Mouse (Mus musculus) brain, embryonic 14.5 days (tissue): ENCODE measurements around the gene Scamp5. TPM values are rescaled to one million over a fixed set of nuclear protein-coding genes. Genes with fewer than 3 reads are reported as not detected.
A peak's percentile ranks its signal among the peaks of the same experiment; 100 is the strongest.
"Not testable (repeated sequence)": the region's sequence is repeated elsewhere in the genome, so short reads cannot be mapped to it uniquely, and the experiment has no call there.

ENCODE experiments used
- DNase-seq: peaks from one replicate; pipeline ENCODE4 v3.0.0-alpha.2; 2011; ENCODE audit warnings: low read depth
- CTCF ChIP-seq: fragments of 200-500 bp; IDR thresholded peaks from 2 replicates; pipeline ENCODE4 v1.5.1; 2012; ENCODE audit warnings: inconsistent platforms, mild to moderate bottlenecking, moderate library complexity, borderline replicate concordance; ENCODE audit not compliant: insufficient read depth, insufficient read length; ENCODE audit errors: extremely low read depth
- POLR2A ChIP-seq: fragments of 200-500 bp; IDR thresholded peaks from 2 replicates; pipeline ENCODE4 v1.6.1; 2012; ENCODE audit warnings: mild to moderate bottlenecking, inconsistent platforms, borderline replicate concordance; ENCODE audit not compliant: poor library complexity, insufficient read depth, insufficient read length, severe bottlenecking; ENCODE audit errors: extremely low read depth
- polyA plus RNA-seq: library from polyadenylated mRNA; depleted of rRNA; stranded (reverse); fragments of >200 nt; gene quantifications from 2 replicates; pipeline ENCODE4 v1.2.3, GENCODE M21; 2012

The Scamp5 gene
- polyA plus RNA-seq, 1 experiment: 222 TPM

DNA sequence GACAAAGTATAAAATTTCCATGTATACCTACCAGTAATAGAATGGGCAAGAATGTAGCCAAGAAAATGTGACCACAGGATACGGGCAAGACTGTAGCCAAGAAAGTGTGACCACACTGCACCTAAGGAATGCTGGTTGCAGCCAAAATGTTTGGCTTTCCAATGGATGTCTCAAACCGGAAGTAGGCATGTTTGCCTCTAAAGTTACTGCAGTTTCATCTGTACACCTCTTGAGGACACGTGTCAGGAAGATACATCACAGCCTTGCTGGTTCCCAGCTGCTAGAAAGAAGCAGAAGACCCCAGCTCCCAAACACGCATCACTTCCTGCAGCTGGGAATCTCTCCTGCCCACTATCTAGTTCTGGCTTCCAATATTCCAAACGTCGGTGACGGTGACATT lies 28.8 kb downstream of the Scamp5 start:
- DNase-seq: no peak

GRCm38 (mm10) chr9:57437896-57438614 lies 29.8 kb downstream of the Scamp5 start:
- DNase-seq: no peak
- TF ChIP-seq POLR2A: no peak
- no peak for TF ChIP-seq CTCF

More for the DNA sequence above, 28.8 kb downstream of the Scamp5 start:
- TF ChIP-seq CTCF (no peak), POLR2A (no peak)

- TF ChIP-seq POLR2A: no peak
- TF ChIP-seq CTCF: no peak
These were observed 31.7 kb downstream of the Scamp5 start for GRCm38 (mm10) chr9:57436166-57436565.

DNA sequence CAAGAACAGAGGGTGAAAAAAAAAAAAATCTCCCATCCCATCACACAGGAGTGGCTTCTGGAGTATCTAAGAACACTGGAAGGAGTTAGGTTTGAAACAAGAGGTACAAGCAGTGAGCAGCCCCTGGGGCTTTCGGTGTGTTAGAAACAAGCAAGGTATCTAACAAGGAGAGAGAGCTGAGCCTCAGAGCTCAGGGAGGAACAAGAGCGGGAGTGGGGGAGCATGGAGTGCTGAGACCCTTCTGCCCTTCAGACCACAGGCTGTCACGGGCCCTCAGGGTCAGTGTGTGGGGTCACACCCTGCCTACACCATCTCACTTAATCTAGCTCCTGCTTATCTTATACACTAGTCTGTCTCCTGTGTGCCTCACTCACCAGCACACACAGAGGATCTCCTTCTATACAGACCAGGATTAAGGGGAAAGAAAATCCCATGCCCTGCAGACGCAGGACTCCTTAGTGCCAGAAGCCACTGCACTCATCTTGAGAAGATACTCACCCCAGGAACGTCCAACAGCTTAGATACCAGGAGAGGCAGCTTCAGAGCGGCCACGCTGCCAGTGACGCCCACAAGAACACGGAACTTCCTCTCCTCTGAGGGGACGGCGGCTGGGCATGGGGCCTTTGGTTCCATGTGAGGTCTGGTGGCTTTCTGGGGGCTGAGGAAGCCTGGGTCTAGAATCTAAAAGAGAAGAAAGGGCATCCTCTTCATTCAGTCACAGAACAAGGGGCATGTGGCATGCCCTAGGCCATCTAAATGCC lies 33.3 kb downstream of the Scamp5 start:
- DNase-seq: no peak
- TF ChIP-seq CTCF (no peak), POLR2A (no peak)

More at GRCm38 (mm10) chr9:57436166-57436565, 31.7 kb downstream of the Scamp5 start:
- no peak for DNase-seq

DNA sequence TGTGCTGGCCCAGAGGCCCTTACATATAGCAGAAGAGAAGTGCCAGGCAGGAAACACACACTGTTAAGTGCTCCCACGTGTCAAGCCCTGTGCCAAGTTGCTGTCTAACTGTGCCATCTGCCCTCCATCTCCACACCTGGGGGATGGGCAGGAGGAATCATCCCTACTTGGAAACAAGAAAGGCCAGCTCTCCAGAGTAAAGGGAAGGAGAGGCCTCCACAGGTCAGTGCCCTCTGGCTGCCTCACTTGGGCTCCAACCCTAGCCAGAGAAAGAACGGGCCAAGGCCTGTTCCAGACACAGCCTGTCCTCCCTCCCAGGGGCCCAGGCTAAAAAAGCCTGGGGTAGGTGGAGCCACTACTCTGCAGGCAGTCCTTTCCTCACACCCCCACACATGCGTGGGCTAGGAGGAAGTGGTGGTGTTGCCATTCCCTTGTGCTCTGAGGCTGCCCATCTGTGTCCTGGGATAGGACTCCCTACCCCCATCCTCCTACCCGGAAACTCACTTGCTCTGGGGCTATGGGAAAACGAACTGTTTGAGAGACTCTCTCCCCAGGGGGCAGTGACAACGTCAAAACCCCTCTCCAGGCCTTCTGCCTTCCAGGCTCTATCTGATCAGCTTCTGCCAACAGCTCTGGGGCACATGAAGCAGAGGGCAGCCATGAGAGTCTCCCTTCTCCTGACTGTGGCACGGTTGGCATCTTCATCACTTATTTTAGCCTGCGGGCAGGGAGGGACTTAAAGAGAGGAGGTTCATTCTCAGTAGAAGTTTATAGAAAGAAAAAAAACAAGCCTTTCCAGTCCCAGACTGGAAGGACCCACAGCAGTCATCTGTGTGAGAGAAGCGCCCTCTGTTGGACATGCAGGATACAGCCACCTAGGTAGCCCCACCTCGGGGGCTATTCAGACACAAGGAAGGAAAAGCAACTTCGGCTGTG lies 34.5 kb downstream of the Scamp5 start:
- TF ChIP-seq CTCF: peak; percentile 91
- no peak for TF ChIP-seq POLR2A
- peak; percentile 82 for DNase-seq

DNA sequence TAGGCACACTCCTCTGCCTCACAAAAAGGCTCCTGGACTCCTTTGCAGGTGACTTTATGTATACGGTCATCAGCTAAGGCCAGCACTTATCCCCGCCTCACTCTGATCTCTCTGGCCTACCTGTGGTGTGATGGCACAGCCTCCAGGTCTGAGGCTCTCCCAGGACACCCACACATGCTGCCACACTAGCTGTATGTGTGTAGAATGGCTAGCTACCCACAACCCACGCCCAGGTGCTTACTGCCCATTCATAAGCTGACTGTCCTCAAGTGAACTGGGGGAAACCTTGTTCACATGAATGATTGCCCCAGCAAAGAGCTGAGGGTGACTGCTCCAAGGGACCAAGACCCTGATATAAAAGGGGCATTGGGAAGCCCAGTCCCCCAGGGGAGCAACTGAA lies 35.4 kb downstream of the Scamp5 start:
- TF ChIP-seq POLR2A (no peak), CTCF (no peak)
- DNase-seq: no peak

DNA sequence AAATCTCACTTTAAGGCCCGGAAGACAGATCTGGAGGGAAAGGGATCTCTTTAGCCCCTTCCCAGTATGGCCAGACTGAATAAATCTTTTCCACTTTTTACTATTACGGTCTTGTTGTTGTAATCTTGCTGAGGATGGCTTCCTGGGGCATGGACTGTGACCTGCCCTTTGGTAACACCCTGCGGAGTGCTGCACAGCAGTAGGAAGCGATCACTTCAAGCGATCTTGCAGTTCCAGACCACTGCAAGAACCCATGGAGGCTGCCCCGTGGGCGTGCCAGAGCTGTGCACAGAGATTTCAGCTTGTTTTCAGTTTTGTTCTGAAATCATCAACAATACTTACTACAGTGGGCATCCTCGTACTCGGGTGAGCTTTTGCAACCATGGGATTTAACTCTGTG lies 36.7 kb downstream of the Scamp5 start:
- no peak for DNase-seq
- no peak for TF ChIP-seq CTCF
- no peak for TF ChIP-seq POLR2A

DNA sequence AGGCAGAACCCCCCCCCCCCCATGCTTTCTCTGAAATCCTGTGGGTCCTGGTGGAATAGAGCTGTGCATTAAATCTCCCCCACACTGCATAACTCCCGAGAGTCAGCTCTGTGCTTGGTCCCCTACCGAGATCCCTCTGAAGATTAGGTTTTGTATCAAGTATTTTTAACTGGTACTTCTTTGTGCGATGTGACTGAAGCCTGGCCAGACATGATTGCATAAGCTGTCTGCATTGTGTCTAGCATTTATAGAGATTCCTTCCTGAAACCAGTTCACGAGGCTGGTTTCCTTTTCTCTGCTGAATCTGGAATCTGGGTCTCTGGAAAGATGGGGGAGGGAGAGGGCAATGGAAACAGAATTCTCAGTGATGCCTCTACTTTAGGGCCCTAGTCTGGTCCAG lies 39.5 kb downstream of the Scamp5 start:
- DNase-seq: no peak
- no peak for TF ChIP-seq CTCF
- TF ChIP-seq POLR2A: no peak

GRCm38 (mm10) chr9:57427937-57428336 lies 39.9 kb downstream of the Scamp5 start:
- TF ChIP-seq POLR2A (no peak), CTCF (no peak)
- no peak for DNase-seq

DNA sequence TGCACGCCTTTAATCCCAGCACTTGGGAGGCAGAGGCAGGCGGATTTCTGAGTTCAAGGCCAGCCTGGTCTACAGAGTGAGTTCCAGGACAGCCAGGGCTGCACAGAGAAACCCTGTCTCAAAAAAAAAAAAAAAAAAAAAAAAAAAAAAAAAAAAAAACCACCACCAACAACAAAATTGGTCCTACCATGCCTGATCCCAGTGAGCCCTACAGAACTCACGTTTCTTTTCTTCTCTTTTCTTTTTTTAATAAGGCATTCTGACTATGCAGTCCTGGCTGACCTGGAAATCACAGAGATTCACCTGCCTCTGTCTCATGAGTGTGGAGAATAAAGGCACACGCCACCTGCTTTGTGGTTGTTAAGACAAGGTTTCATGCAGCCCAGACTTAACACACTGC lies 40.7 kb downstream of the Scamp5 start:
- not testable (repeated sequence) for DNase-seq

DNA sequence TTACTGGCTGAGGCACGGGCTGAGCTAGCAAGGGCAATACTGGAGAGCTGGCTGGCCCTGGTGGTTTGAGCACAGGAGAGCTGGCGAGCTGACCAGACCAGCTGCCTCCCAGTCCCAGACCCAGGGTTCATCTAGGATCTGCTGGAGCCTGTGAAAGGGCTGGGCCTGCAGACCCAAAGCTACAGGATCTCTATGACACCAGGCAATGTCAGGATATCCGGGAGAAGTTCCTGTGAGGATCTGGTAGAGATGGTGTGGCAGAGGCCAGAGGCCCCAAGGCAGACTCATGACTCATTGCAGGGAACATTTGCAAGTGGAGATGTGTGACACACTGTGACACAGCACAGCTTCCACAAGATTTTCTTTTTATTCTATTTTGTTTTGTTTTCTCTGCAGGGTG lies 42.7 kb downstream of the Scamp5 start:
- DNase-seq: no peak

More for the DNA sequence above, 42.7 kb downstream of the Scamp5 start:
- TF ChIP-seq POLR2A (no peak), CTCF (no peak)
